Mouse (Mus musculus) spleen, adult 2 months (tissue): ENCODE measurements around the gene Ifna4. TPM values are rescaled to one million over a fixed set of nuclear protein-coding genes. Genes with fewer than 3 reads are reported as not detected.

Source experiments
- DNase-seq, 2 experiments: peaks; one replicate each; pipeline versions ENCODE4 v3.0.0 to v3.0.0-alpha.2; 2012 to 2021; ENCODE audit warnings: low spot score in 2 of 2, low read depth in 1 of 2
- H3K27ac ChIP-seq: fragments of 200-500 bp; 2 replicates; pipeline ENCODE4 v1.5.1; 2012; ENCODE audit warnings: low read length, inconsistent platforms; ENCODE audit not compliant: insufficient read depth
- H3K27me3 ChIP-seq: fragments of 200-500 bp; 2 replicates; pipeline ENCODE4 v1.6.1; 2012; ENCODE audit warnings: mild to moderate bottlenecking, moderate library complexity, low read length, inconsistent platforms; ENCODE audit not compliant: control insufficient read depth, insufficient read depth
- H3K36me3 ChIP-seq: fragments of 200-500 bp; 2 replicates; pipeline ENCODE4 v1.6.1; 2012; ENCODE audit warnings: mild to moderate bottlenecking, low read length, inconsistent platforms; ENCODE audit not compliant: control insufficient read depth, insufficient read depth
- H3K4me1 ChIP-seq: fragments of 200-500 bp; 2 replicates; pipeline ENCODE4 v1.6.1; 2011; ENCODE audit warnings: inconsistent platforms; ENCODE audit not compliant: control insufficient read depth, insufficient read depth, insufficient read length
- H3K4me3 ChIP-seq: fragments of 200-500 bp; 2 replicates; pipeline ENCODE4 v1.5.1; 2011; ENCODE audit warnings: mild to moderate bottlenecking, inconsistent platforms; ENCODE audit not compliant: insufficient read depth, insufficient read length; ENCODE audit errors: extremely low read depth
- CTCF ChIP-seq: fragments of 200-500 bp; IDR thresholded peaks from 2 replicates; pipeline ENCODE4 v1.5.1; 2011; ENCODE audit warnings: mild to moderate bottlenecking, inconsistent platforms; ENCODE audit not compliant: insufficient read depth, insufficient read length, insufficient replicate concordance; ENCODE audit errors: extremely low read depth
- POLR2A ChIP-seq: fragments of 200-500 bp; IDR thresholded peaks from 2 replicates; pipeline ENCODE4 v1.6.1; 2011; ENCODE audit warnings: low read depth, low read length, inconsistent platforms
- WGBS: fragments of 180-500 bp; shearing (Covaris S2); methylation state at CpG from one replicate; pipeline ENCODE4 v1.1.7; 2018; 5-methylcytosine and 5-hydroxymethylcytosine counted together
- polyA plus RNA-seq: library from polyadenylated mRNA; depleted of rRNA; stranded (reverse); fragments of >200 nt; gene quantifications from 2 replicates; pipeline ENCODE4 v1.2.3, GENCODE M21; 2012

The Ifna4 gene
- polyA plus RNA-seq, 1 experiment: not detected

DNA sequence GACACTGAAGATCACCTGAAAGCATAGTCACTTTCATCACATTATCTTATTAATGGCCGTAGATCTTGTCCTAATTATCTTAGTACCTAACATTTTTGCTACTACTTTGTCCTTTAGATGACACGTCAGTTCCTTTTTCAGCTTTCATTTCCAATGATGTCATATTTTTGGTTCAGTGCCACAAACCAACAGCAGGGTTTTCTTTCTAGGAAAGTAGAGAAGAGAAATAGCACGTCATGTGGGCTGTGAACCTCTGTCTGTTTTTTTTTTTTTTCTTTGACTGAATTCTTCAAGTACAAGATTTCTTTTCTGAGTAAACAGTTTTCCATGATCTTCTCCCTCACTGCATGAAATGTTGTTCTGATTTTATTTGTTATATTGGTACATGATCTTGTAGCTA is 1.6 kb upstream of the Ifna4 start:
- no peak overlapping the region for H3K27ac ChIP-seq
- no peaks in the 10 kb centered on the region; the same call in 1 of the 2 replicates for H3K4me1 ChIP-seq
- no peaks in the 10 kb centered on the region for H3K36me3 ChIP-seq
- TF ChIP-seq POLR2A (no peak), CTCF (no peak)
- no peak overlapping the region; the same call in 1 of the 2 replicates for H3K4me3 ChIP-seq
- 38% methylated on average over 3 of the region's 3 CpGs for WGBS
- no peaks in the 10 kb centered on the region for H3K27me3 ChIP-seq
- DNase-seq: no peak

DNA sequence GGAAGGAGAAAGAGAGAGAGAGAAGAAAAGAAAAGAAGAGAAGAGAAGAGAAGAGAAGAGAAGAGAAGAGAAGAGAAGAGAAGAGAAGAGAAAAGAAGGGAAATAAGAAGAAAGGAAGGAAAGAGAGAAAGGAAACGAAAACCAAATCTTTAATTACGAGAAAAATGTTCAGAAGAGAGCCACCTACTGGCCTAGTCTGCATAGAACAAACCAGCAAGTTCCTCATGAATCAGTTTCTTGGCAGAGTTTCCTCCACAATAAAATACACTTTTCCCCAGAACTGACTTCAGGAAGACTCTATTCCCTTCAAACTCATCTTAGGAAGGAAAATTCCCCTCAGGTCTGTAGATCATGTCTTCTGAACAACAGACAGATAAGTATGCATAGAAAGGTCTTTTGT is 3.7 kb downstream of the Ifna4 start:
- H3K27me3 ChIP-seq: no peaks in the 10 kb centered on the region
- H3K4me1 ChIP-seq: no peaks in the 10 kb centered on the region; the same call in 1 of the 2 replicates
- no peak for DNase-seq
- H3K27ac ChIP-seq: no peak overlapping the region
- 28% methylated on average over 2 of the region's 2 CpGs for WGBS
- no peak overlapping the region for H3K4me3 ChIP-seq
- TF ChIP-seq POLR2A (no peak), CTCF (no peak)
- no peaks in the 10 kb centered on the region for H3K36me3 ChIP-seq

- Histone ChIP-seq H3K36me3 (no peaks in the 10 kb centered on the region), H3K4me3 (no peak within 1 kb of the TSS), H3K4me1 (no peaks in the 10 kb centered on the region), H3K27ac (no peak within 1 kb of the TSS), H3K27me3 (no peaks in the 10 kb centered on the region)
- TF ChIP-seq CTCF: no peak
- no peak for TF ChIP-seq POLR2A
- DNase-seq: no peak
- 18% methylated on average over 1 of the region's 1 CpGs for WGBS
These were observed 8.0 kb downstream of the Ifna4 start, which contains the start of gene Ifna1 for GRCm38 (mm10) chr4:88849698-88850097. TSS of gene Ifna1 (plus strand) at chr4:88850087.

- H3K4me3 ChIP-seq: no peak overlapping the region
- no peaks in the 10 kb centered on the region for H3K4me1 ChIP-seq
- TF ChIP-seq POLR2A: no peak
- TF ChIP-seq CTCF: no peak
- DNase-seq: no peak
- H3K27ac ChIP-seq: no peak overlapping the region
- no peaks in the 10 kb centered on the region for H3K27me3 ChIP-seq
- WGBS: 85% methylated on average over 4 of the region's 4 CpGs
- H3K36me3 ChIP-seq: no peaks in the 10 kb centered on the region
These were observed 9.5 kb downstream of the Ifna4 start for GRCm38 (mm10) chr4:88851026-88851763.

GRCm38 (mm10) chr4:88859214-88859613 is 17.6 kb downstream of the Ifna4 start:
- no peak for DNase-seq
- H3K27ac ChIP-seq: no peak overlapping the region
- TF ChIP-seq POLR2A (no peak), CTCF (no peak)
- H3K36me3 ChIP-seq: no peaks in the 10 kb centered on the region
- no peak overlapping the region for H3K4me3 ChIP-seq
- no peaks in the 10 kb centered on the region for H3K4me1 ChIP-seq
- H3K27me3 ChIP-seq: no peaks in the 10 kb centered on the region

- peaks cover 9% of the 10 kb centered on the region; the same call in 1 of the 2 replicates for H3K4me1 ChIP-seq
- 42% methylated on average over 7 of the region's 7 CpGs for WGBS
- TF ChIP-seq POLR2A: no peak
- no peak for TF ChIP-seq CTCF
- no peaks in the 10 kb centered on the region for H3K27me3 ChIP-seq
- H3K4me3 ChIP-seq: no peak overlapping the region
- H3K36me3 ChIP-seq: no peaks in the 10 kb centered on the region
- no peak for DNase-seq
- H3K27ac ChIP-seq: no peak overlapping the region
These were observed 21.6 kb downstream of the Ifna4 start for GRCm38 (mm10) chr4:88863309-88863708.

DNA sequence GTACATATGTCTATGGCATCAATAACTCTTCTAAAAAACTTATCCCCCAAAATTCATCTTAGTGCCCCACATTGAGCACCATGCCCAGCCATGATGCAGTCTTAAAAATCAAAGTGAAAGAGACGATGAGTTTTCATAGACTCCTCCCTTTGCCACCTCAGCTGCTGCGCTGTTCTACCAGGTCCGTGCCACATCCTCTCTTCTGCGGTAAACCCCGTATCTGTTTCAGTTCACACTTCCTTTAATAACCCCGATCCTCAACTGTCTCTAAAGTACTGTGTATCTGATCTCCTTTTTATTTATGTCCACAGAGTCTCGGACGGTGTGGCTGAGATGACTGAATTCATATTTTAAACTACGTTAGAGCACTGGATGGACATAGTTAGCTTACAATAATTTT is 22.9 kb downstream of the Ifna4 start:
- 7% methylated on average over 9 of the region's 9 CpGs for WGBS
- H3K36me3 ChIP-seq: no peaks in the 10 kb centered on the region
- peaks cover 9% of the 10 kb centered on the region; the same call in 1 of the 2 replicates for H3K4me1 ChIP-seq
- peak; percentile 68 to 82 for DNase-seq
- H3K27me3 ChIP-seq: no peaks in the 10 kb centered on the region
- peak overlapping the region; percentile 74 for H3K27ac ChIP-seq
- no peak for TF ChIP-seq CTCF
- no peak for TF ChIP-seq POLR2A
- H3K4me3 ChIP-seq: peak overlapping the region; percentile 56
